Mouse (Mus musculus) liver, embryonic 11.5 days (tissue): ENCODE results near the gene Stk24. TPM values are rescaled to one million over a fixed set of nuclear protein-coding genes. Genes with fewer than 3 reads are reported as not detected.

Experiments
- ATAC-seq: fragments of 200-750 bp; cut with Nextera tagmentation; replicated peaks from 2 replicates; pipeline ENCODE4 v1.8.0; 2017; ENCODE audit warnings: moderate number of reproducible peaks, mild to moderate bottlenecking, moderate TSS enrichment, moderate library complexity; ENCODE audit not compliant: low FRiP score
- DNase-seq: peaks from one replicate; pipeline ENCODE4 v3.0.0-alpha.2; 2017; ENCODE audit warnings: low spot score
- H3K27ac ChIP-seq: fragments of 300-500 bp; sonication (generic); 2 replicates; pipeline ENCODE4 v1.5.1; 2014; ENCODE audit warnings: mild to moderate bottlenecking, low read depth, low read length, control low read depth
- H3K27me3 ChIP-seq: fragments of 300-500 bp; sonication (generic); replicated peaks from 2 replicates; pipeline ENCODE4 v1.6.1; 2014; ENCODE audit warnings: low read length, mixed read lengths; ENCODE audit not compliant: control insufficient read depth, insufficient read depth
- H3K36me3 ChIP-seq: fragments of 300-500 bp; sonication (generic); 2 replicates; pipeline ENCODE4 v1.6.1; 2014; ENCODE audit warnings: mild to moderate bottlenecking, low read length, moderate library complexity, mixed read lengths; ENCODE audit not compliant: control insufficient read depth, insufficient read depth
- H3K4me1 ChIP-seq: fragments of 300-500 bp; sonication (generic); replicated peaks from 2 replicates; pipeline ENCODE4 v1.6.1; 2014; ENCODE audit warnings: low read length, mixed read lengths; ENCODE audit not compliant: control insufficient read depth, insufficient read depth
- H3K4me2 ChIP-seq: fragments of 300-500 bp; sonication (generic); 2 replicates; pipeline ENCODE4 v1.6.1; 2014; ENCODE audit warnings: mild to moderate bottlenecking, control low read depth, moderate library complexity
- H3K4me3 ChIP-seq: fragments of 300-500 bp; sonication (generic); 2 replicates; pipeline ENCODE4 v1.5.1; 2014; ENCODE audit warnings: low read depth, low read length, control low read depth
- H3K9ac ChIP-seq: fragments of 300-500 bp; sonication (generic); 2 replicates; pipeline ENCODE4 v1.6.1; 2014; ENCODE audit warnings: low read depth, low read length, control low read depth
- H3K9me3 ChIP-seq: fragments of 300-500 bp; sonication (generic); 2 replicates; pipeline ENCODE4 v1.6.1; 2016; ENCODE audit warnings: low read length, inconsistent platforms, mixed read lengths; ENCODE audit not compliant: control insufficient read depth
- WGBS: fragments of 180-500 bp; shearing (Covaris S2); extraction: QIAGEN DNeasy Blood & Tissue Kit; methylation state at CpG from one replicate; pipeline ENCODE4 v1.1.7; 2014; 5-methylcytosine and 5-hydroxymethylcytosine counted together
- polyA plus RNA-seq: library from polyadenylated mRNA; unstranded; fragments of >200 nt; fragmentation: Nextera tagmentation; extraction: Ambion mirVana; gene quantifications from 2 replicates; pipeline ENCODE4 v1.2.1, GENCODE M21; 2014

Gene Stk24
- polyA plus RNA-seq, 1 experiment from 2014 or later, result 51.3 TPM

GRCm38 (mm10) chr14:121252542-121252941 lies 127.3 kb downstream of the Stk24 start:
- Histone ChIP-seq H3K9ac (no peak overlapping the region), H3K27me3 (no peaks in the 10 kb centered on the region), H3K4me1 (no peaks in the 10 kb centered on the region), H3K4me2 (no peak overlapping the region), H3K27ac (no peak overlapping the region), H3K4me3 (no peak overlapping the region), H3K36me3 (no peaks in the 10 kb centered on the region), H3K9me3 (no peaks in the 10 kb centered on the region)
- WGBS, result 76% methylated on average over 10 of the region's 10 CpGs
- ATAC-seq (no peak), DNase-seq (no peak)

- no peak for ATAC-seq
- H3K36me3 ChIP-seq, result no peaks in the 10 kb centered on the region
- WGBS, result 69% methylated on average over 4 of the region's 4 CpGs
- H3K27me3 ChIP-seq, result no peaks in the 10 kb centered on the region
- no peaks in the 10 kb centered on the region for H3K4me1 ChIP-seq
- H3K4me3 ChIP-seq, result no peak overlapping the region
- no peaks in the 10 kb centered on the region for H3K9me3 ChIP-seq
- DNase-seq, result no peak
- no peak overlapping the region for H3K9ac ChIP-seq
- no peak overlapping the region for H3K27ac ChIP-seq
- no peak overlapping the region for H3K4me2 ChIP-seq
Measured at GRCm38 (mm10) chr14:121251708-121252107, 128.1 kb downstream of the Stk24 start.

GRCm38 (mm10) chr14:121251099-121251498 lies 128.7 kb downstream of the Stk24 start:
- Histone ChIP-seq H3K4me2 (no peak overlapping the region), H3K4me3 (no peak overlapping the region), H3K9ac (no peak overlapping the region), H3K9me3 (no peaks in the 10 kb centered on the region), H3K4me1 (no peaks in the 10 kb centered on the region), H3K27ac (no peak overlapping the region), H3K27me3 (no peaks in the 10 kb centered on the region), H3K36me3 (no peaks in the 10 kb centered on the region)
- ATAC-seq (no peak), DNase-seq (no peak)
- WGBS, result 74% methylated on average over 5 of the region's 5 CpGs

- Histone ChIP-seq H3K4me2 (no peak overlapping the region), H3K27ac (no peak overlapping the region), H3K9ac (no peak overlapping the region), H3K27me3 (no peaks in the 10 kb centered on the region), H3K4me1 (0 out of 2 replicates have a peak, but pooled peaks cover 3% of the 10 kb centered on the region), H3K9me3 (no peaks in the 10 kb centered on the region), H3K4me3 (no peak overlapping the region), H3K36me3 (no peaks in the 10 kb centered on the region)
- ATAC-seq (no peak), DNase-seq (no peak)
- 82% methylated on average over 5 of the region's 5 CpGs for WGBS
Measured at GRCm38 (mm10) chr14:121248346-121248745, 131.5 kb downstream of the Stk24 start.

GRCm38 (mm10) chr14:121247287-121247686 lies 132.5 kb downstream of the Stk24 start:
- H3K9ac ChIP-seq, result no peak overlapping the region
- H3K4me2 ChIP-seq, result no peak overlapping the region
- H3K27me3 ChIP-seq, result no peaks in the 10 kb centered on the region
- no peaks in the 10 kb centered on the region for H3K9me3 ChIP-seq
- H3K4me3 ChIP-seq, result no peak overlapping the region
- WGBS, result 74% methylated on average over 7 of the region's 7 CpGs
- no peak for ATAC-seq
- no peak overlapping the region for H3K27ac ChIP-seq
- H3K4me1 ChIP-seq, result 0 out of 2 replicates have a peak, but pooled peaks cover 3% of the 10 kb centered on the region
- no peaks in the 10 kb centered on the region for H3K36me3 ChIP-seq
- DNase-seq, result no peak

GRCm38 (mm10) chr14:121246048-121246731 lies 133.6 kb downstream of the Stk24 start:
- no peaks in the 10 kb centered on the region; the same call in 1 of the 2 replicates for H3K36me3 ChIP-seq
- no peak overlapping the region for H3K27ac ChIP-seq

GRCm38 (mm10) chr14:121244104-121244503 lies 135.7 kb downstream of the Stk24 start:
- Histone ChIP-seq H3K27ac (no peak overlapping the region), H3K4me2 (no peak overlapping the region), H3K4me3 (no peak overlapping the region), H3K4me1 (0 out of 2 replicates have a peak, but pooled peaks cover 3% of the 10 kb centered on the region), H3K9me3 (no peaks in the 10 kb centered on the region), H3K36me3 (no peaks in the 10 kb centered on the region; the same call in 1 of the 2 replicates), H3K9ac (no peak overlapping the region), H3K27me3 (no peaks in the 10 kb centered on the region)
- ATAC-seq, result no peak
- WGBS, result 86% methylated on average over 15 of the region's 15 CpGs
- DNase-seq, result no peak

More at GRCm38 (mm10) chr14:121246048-121246731, 133.6 kb downstream of the Stk24 start:
- ATAC-seq (no peak), DNase-seq (no peak)
- no peak overlapping the region for H3K4me3 ChIP-seq
- H3K4me1 ChIP-seq, result 0 out of 2 replicates have a peak, but pooled peaks cover 3% of the 10 kb centered on the region
- no peaks in the 10 kb centered on the region for H3K27me3 ChIP-seq
- H3K9ac ChIP-seq, result no peak overlapping the region
- H3K4me2 ChIP-seq, result no peak overlapping the region
- H3K9me3 ChIP-seq, result no peaks in the 10 kb centered on the region
- 80% methylated on average over 14 of the region's 14 CpGs for WGBS

- H3K4me3 ChIP-seq, result no peak overlapping the region
- H3K4me2 ChIP-seq, result no peak overlapping the region
- ATAC-seq (no peak), DNase-seq (no peak)
- no peaks in the 10 kb centered on the region for H3K4me1 ChIP-seq
- 69% methylated on average over 8 of the region's 8 CpGs for WGBS
- H3K27me3 ChIP-seq, result no peaks in the 10 kb centered on the region
- H3K36me3 ChIP-seq, result no peaks in the 10 kb centered on the region; the same call in 1 of the 2 replicates
- H3K9ac ChIP-seq, result no peak overlapping the region
- no peaks in the 10 kb centered on the region for H3K9me3 ChIP-seq
- H3K27ac ChIP-seq, result no peak overlapping the region
Measured at GRCm38 (mm10) chr14:121239386-121239785, 140.4 kb downstream of the Stk24 start.

- Histone ChIP-seq H3K9me3 (no peaks in the 10 kb centered on the region), H3K36me3 (no peaks in the 10 kb centered on the region; the same call in 1 of the 2 replicates), H3K4me2 (no peak overlapping the region), H3K4me3 (no peak overlapping the region), H3K27me3 (no peaks in the 10 kb centered on the region), H3K9ac (no peak overlapping the region), H3K27ac (no peak overlapping the region), H3K4me1 (no peaks in the 10 kb centered on the region)
- no peak for DNase-seq
- 74% methylated on average over 10 of the region's 10 CpGs for WGBS
- ATAC-seq, result no peak
Measured at GRCm38 (mm10) chr14:121238727-121239126, 141.1 kb downstream of the Stk24 start.
